Mouse (Mus musculus): ENCODE measurements around the gene Hexim1. TPM values are rescaled to one million over a fixed set of nuclear protein-coding genes. Genes with fewer than 3 reads are reported as not detected.

Gene Hexim1
- polyA plus RNA-seq, 1 experiment = 26.4 TPM

DNA sequence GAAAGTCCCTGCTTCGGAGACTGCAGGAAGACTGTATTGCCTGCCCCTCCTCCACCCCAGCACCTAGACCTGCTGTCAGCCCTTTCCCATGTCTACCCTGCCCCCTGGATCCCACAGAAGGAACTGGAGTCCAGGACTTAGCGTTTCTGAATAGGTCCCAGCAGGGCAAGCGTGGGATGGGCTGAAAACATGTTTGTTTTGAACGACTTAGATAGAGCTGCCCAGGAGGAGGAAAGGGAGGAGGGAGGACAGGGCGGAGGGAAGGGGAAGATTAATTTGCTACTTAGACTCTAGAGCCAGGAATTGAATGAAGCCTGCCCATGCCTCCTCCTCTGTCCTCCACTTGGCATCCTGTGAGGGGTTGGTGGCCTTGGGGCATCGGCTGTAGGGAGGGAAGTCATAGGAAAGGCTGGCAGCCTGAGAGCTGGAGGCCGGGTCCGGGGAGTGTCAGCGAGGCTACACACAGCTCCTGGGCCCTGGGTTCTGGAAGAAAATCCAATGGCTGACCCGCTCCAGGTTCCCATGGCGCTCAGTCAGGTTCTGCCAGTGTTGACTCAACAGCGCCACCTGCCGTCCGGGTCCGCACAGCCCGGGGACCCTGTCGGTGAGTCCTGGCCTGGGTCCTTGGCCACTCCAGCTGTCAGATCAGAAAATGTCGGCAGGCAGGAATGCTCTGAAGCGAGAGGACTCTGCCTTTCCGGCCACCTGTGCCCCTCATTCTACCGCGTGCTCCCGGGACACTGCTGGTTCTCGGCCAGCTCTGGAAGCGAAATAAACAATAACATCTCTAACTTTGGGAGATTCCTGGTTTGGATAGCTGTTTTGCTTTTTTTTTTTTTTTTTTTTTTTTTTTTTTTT, 42.8 kb downstream of the Hexim1 start:
- peak; percentile 98 for DNase-seq
- H3K27me3 ChIP-seq (replicated peaks; ENCODE audit: control insufficient read depth, insufficient read depth, low read length) = no peaks in the 10 kb centered on the region
- H3K36me3 ChIP-seq (ENCODE audit: control insufficient read depth, insufficient read depth, low read length) = no peaks in the 10 kb centered on the region
- WGBS = under 1% methylated on average over 25 of the region's 25 CpGs
- H3K4me1 ChIP-seq (ENCODE audit: control insufficient read depth, insufficient read depth, low read length) = peaks cover 3% of the 10 kb centered on the region; the same call in 1 of the 2 replicates
- H3K27ac ChIP-seq (ENCODE audit: insufficient read depth, low read depth, low read length) = peak overlapping the region; percentile 57
- TF ChIP-seq POLR2A (IDR thresholded peaks at IDR 0.05; ENCODE audit: low read depth, low read length) = no peak
- peak; percentile 95 for TF ChIP-seq CTCF (conservative IDR thresholded peaks at IDR 0.05; ENCODE audit: insufficient read depth, insufficient read length, low read depth, low read length)
- H3K4me3 ChIP-seq (ENCODE audit: insufficient read depth, low read depth, low read length) = peak overlapping the region; percentile 29

DNA sequence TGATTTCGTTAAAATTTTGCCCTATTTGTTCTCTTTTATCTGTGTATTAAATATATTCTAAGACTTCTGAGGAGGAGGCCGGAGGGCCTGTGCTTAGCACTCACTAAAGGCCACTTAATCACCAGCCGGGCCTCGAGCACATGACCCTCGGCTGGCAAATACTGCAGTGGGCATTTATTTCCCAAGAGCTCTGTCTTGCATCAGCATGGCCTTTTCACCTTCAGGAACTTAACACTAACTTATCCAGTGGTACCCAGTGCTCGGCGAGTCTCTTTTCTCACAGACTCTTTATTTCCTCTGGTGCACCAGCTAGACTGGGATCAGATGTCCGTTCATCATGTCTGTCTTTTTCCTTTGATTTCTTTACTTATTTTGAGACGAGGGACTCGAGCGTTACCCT, 44.7 kb downstream of the Hexim1 start:
- H3K4me3 ChIP-seq (ENCODE audit: insufficient read depth, low read depth, low read length) = no peak overlapping the region
- no peak for DNase-seq
- no peaks in the 10 kb centered on the region for H3K27me3 ChIP-seq (replicated peaks; ENCODE audit: control insufficient read depth, insufficient read depth, low read length)
- WGBS = 91% methylated on average over 11 of the region's 11 CpGs
- TF ChIP-seq POLR2A (IDR thresholded peaks at IDR 0.05; ENCODE audit: low read depth, low read length) (no peak), CTCF (conservative IDR thresholded peaks at IDR 0.05; ENCODE audit: insufficient read depth, insufficient read length, low read depth, low read length) (no peak)
- no peaks in the 10 kb centered on the region for H3K36me3 ChIP-seq (ENCODE audit: control insufficient read depth, insufficient read depth, low read length)
- H3K27ac ChIP-seq (ENCODE audit: insufficient read depth, low read depth, low read length) = no peak overlapping the region
- H3K4me1 ChIP-seq (ENCODE audit: control insufficient read depth, insufficient read depth, low read length) = peaks cover 3% of the 10 kb centered on the region; the same call in 1 of the 2 replicates

DNA sequence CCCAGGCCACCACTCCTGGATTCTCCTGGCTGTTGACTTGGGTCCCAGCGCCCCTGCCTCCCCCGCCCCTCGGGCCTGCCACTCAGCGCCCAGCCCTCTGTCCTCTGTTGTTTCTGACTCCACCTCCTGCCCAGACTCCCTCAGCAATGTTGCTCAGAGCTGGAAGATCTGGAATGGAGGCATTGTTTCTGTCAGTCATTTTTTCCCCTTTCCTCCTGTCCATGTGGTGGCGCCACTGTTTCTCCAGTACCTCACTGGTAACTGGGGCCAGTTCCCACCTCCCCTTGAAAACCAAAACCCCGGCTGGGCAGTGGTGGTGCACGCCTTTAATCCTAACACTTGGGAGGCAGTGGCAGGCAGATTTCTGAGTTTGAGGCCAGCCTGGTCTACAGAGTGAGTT, 45.4 kb downstream of the Hexim1 start:
- no peak overlapping the region for H3K27ac ChIP-seq (ENCODE audit: insufficient read depth, low read depth, low read length)
- H3K36me3 ChIP-seq (ENCODE audit: control insufficient read depth, insufficient read depth, low read length) = no peaks in the 10 kb centered on the region
- no peaks in the 10 kb centered on the region for H3K27me3 ChIP-seq (replicated peaks; ENCODE audit: control insufficient read depth, insufficient read depth, low read length)
- TF ChIP-seq CTCF (conservative IDR thresholded peaks at IDR 0.05; ENCODE audit: insufficient read depth, insufficient read length, low read depth, low read length) (peak; percentile 24), POLR2A (IDR thresholded peaks at IDR 0.05; ENCODE audit: low read depth, low read length) (no peak)
- 85% methylated on average over 7 of the region's 7 CpGs for WGBS
- no peak for DNase-seq
- H3K4me3 ChIP-seq (ENCODE audit: insufficient read depth, low read depth, low read length) = no peak overlapping the region
- H3K4me1 ChIP-seq (ENCODE audit: control insufficient read depth, insufficient read depth, low read length) = peaks cover 3% of the 10 kb centered on the region; the same call in 1 of the 2 replicates

DNA sequence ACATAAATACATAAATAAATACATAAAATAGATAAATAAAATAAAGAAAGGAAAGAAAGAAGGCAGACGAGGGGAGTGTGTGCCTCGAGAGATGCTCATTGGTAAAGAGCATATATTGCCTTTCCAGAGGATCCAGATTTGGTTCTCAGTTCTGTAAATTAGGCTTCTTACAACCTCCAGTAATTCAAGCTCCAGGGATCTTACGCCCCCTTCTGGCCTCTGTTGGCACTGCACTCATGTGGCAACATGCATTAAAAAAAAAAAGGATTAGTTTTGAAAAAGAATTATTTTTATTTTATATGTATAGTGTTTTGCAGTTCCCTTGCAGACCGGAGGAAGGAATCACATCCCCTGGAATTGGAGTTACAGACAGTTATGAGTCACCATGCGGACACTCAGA, 46.1 kb downstream of the Hexim1 start:
- WGBS = 90% methylated on average over 5 of the region's 5 CpGs
- no peaks in the 10 kb centered on the region for H3K27me3 ChIP-seq (replicated peaks; ENCODE audit: control insufficient read depth, insufficient read depth, low read length)
- H3K36me3 ChIP-seq (ENCODE audit: control insufficient read depth, insufficient read depth, low read length) = no peaks in the 10 kb centered on the region
- no peak overlapping the region for H3K4me3 ChIP-seq (ENCODE audit: insufficient read depth, low read depth, low read length)
- TF ChIP-seq POLR2A (IDR thresholded peaks at IDR 0.05; ENCODE audit: low read depth, low read length) = no peak
- TF ChIP-seq CTCF (conservative IDR thresholded peaks at IDR 0.05; ENCODE audit: insufficient read depth, insufficient read length, low read depth, low read length) = peak; percentile 47
- no peak overlapping the region for H3K27ac ChIP-seq (ENCODE audit: insufficient read depth, low read depth, low read length)
- H3K4me1 ChIP-seq (ENCODE audit: control insufficient read depth, insufficient read depth, low read length) = peaks cover 3% of the 10 kb centered on the region; the same call in 1 of the 2 replicates
- DNase-seq = no peak

DNA sequence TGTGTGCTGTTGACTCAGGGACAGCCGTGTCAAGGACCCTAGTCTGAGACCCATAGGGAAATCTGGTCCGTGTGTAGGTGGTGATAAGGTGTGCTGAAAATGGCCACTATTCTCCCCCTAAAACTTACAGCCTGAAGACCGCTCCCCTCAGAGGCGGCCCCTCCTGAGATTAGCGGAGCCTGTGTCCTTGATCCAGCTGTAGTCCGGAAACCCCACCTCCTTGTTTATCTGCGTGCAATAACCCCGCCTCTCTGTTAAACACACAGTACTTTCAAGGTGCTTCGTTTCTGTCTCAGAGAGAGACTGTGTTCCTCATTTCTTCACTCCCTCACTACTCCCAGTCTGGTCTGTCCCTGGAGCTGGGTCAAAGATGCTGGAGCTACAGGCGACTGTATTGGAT, 48.4 kb downstream of the Hexim1 start:
- no peaks in the 10 kb centered on the region for H3K27me3 ChIP-seq (replicated peaks; ENCODE audit: control insufficient read depth, insufficient read depth, low read length)
- WGBS = 37% methylated on average over 10 of the region's 10 CpGs
- no peak overlapping the region for H3K27ac ChIP-seq (ENCODE audit: insufficient read depth, low read depth, low read length)
- no peak overlapping the region for H3K4me3 ChIP-seq (ENCODE audit: insufficient read depth, low read depth, low read length)
- no peak for DNase-seq
- H3K36me3 ChIP-seq (ENCODE audit: control insufficient read depth, insufficient read depth, low read length) = no peaks in the 10 kb centered on the region
- TF ChIP-seq POLR2A (IDR thresholded peaks at IDR 0.05; ENCODE audit: low read depth, low read length) = no peak
- no peak for TF ChIP-seq CTCF (conservative IDR thresholded peaks at IDR 0.05; ENCODE audit: insufficient read depth, insufficient read length, low read depth, low read length)
- no peaks in the 10 kb centered on the region; the same call in 1 of the 2 replicates for H3K4me1 ChIP-seq (ENCODE audit: control insufficient read depth, insufficient read depth, low read length)

DNA sequence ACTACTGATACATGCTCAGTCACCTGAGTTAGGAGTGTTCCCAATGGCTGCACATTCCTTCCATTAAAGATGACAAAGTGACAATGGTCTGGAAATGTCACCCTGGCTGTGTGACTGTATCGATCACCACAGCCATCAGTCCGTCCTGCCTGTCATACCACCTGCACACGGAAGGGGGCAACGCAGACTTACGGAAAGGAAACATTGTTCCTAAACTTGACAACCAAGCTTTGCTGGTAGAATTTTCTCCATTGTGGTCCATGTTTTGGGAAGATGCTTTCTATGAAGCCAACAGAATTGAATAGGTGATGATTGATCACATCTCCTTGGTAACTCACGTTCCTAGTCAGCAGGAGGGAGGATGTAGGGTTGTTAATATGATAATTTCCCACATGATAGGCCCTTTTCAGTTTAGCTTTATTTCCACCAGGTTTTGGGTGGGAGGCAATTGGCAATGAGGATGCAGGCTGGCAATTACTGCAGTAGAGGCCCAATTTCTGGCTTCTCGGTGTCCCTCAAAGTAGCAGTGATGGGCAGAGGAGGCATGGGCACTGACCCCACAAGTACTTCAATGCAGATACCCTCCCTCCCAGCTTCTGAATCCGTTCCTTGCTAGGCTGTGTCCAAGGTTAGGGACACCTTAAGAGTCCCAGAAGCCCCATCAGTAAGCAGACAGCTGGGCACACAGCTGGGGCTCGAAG, 52.8 kb downstream of the Hexim1 start:
- WGBS = 26% methylated on average over 9 of the region's 9 CpGs
- H3K27ac ChIP-seq (ENCODE audit: insufficient read depth, low read depth, low read length) = no peak overlapping the region

More for the DNA sequence above, 52.8 kb downstream of the Hexim1 start:
- H3K27me3 ChIP-seq (replicated peaks; ENCODE audit: control insufficient read depth, insufficient read depth, low read length) = no peaks in the 10 kb centered on the region
- no peaks in the 10 kb centered on the region for H3K36me3 ChIP-seq (ENCODE audit: control insufficient read depth, insufficient read depth, low read length)
- TF ChIP-seq POLR2A (IDR thresholded peaks at IDR 0.05; ENCODE audit: low read depth, low read length) (no peak), CTCF (conservative IDR thresholded peaks at IDR 0.05; ENCODE audit: insufficient read depth, insufficient read length, low read depth, low read length) (peak; percentile 99)
- no peak overlapping the region for H3K4me3 ChIP-seq (ENCODE audit: insufficient read depth, low read depth, low read length)
- H3K4me1 ChIP-seq (ENCODE audit: control insufficient read depth, insufficient read depth, low read length) = peaks cover 18% of the 10 kb centered on the region; the same call in 1 of the 2 replicates
- DNase-seq = peak; percentile 86

Other genes with a start within 250 kb of the Hexim1 start
- gene Eftud2, start 235.2 kb upstream of the Hexim1 start, polyA plus RNA-seq (2012; rRNA removed) = 76.4 and 81.0 TPM in 2 replicates
- gene Ccdc103, start 235.0 kb upstream of the Hexim1 start, polyA plus RNA-seq (2012; rRNA removed) = 0.88 and 1.5 TPM in 2 replicates
- gene Fam187a, start 231.1 kb upstream of the Hexim1 start, polyA plus RNA-seq (2012; rRNA removed) = not detected in 2 replicates
- 0.16 and 0.18 TPM in 2 replicates for gene Gfap, start 215.3 kb upstream of the Hexim1 start, polyA plus RNA-seq (2012; rRNA removed)
- gene Kif18b, start 191.1 kb upstream of the Hexim1 start, polyA plus RNA-seq (2012; rRNA removed) = 0.22 and 0.27 TPM in 2 replicates
- 0.38 and 0.39 TPM in 2 replicates for gene C1ql1, start 169.5 kb upstream of the Hexim1 start, polyA plus RNA-seq (2012; rRNA removed)
- gene Nmt1, start 88.0 kb upstream of the Hexim1 start, polyA plus RNA-seq (2012; rRNA removed) = 45.3 and 49.7 TPM in 2 replicates
- gene Dcakd, start 87.9 kb upstream of the Hexim1 start, polyA plus RNA-seq (2012; rRNA removed) = 49.5 and 51.3 TPM in 2 replicates
- gene Plcd3, start 14.6 kb upstream of the Hexim1 start, polyA plus RNA-seq (2012; rRNA removed) = 14.9 and 18.1 TPM in 2 replicates
- 119 and 130 TPM in 2 replicates for gene Acbd4, start 14.5 kb upstream of the Hexim1 start, polyA plus RNA-seq (2012; rRNA removed)
- gene Hexim2, start 16.2 kb downstream of the Hexim1 start, polyA plus RNA-seq (2012; rRNA removed) = 3.8 and 4.0 TPM in 2 replicates
- gene Fmnl1, start 54.9 kb downstream of the Hexim1 start, polyA plus RNA-seq (2012; rRNA removed) = 32.7 and 35.5 TPM in 2 replicates
- 0.09 and 0.22 TPM in 2 replicates for gene 1700023F06Rik, start 92.3 kb downstream of the Hexim1 start, polyA plus RNA-seq (2012; rRNA removed)
- gene Spata32, start 102.2 kb downstream of the Hexim1 start, polyA plus RNA-seq (2012; rRNA removed) = not detected in 2 replicates
- 8.0 and 8.6 TPM in 2 replicates for gene Map3k14, start 151.2 kb downstream of the Hexim1 start, polyA plus RNA-seq (2012; rRNA removed)
- 38.4 and 46.8 TPM in 2 replicates for gene Arhgap27, start 247.5 kb downstream of the Hexim1 start, polyA plus RNA-seq (2012; rRNA removed)